Mouse (Mus musculus): ENCODE data around the gene Dao.

DNA sequence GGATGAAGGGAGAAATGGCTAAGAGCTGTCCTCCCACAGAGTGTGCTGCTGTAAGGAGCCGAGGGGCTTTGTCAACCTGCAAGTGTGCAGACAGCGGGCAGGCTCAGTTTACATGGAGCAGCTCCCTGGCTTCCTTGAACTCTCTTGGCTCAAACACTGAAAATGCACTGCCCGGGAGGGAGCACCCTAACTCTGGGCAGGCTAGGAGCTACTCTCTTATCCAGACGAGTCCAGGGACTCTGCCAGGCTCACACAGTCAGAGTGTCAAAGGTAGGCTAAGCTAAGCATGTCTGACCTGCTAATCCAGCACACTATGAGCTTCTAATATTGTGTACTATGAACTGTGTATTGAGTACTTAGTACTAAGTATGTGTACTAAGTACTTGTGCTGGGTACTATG lies 3.5 kb downstream of the Dao start:
- TF ChIP-seq GATA1 (IDR thresholded peaks at IDR 0.05; ENCODE audit: low read length), result no peak
- no peak for TF ChIP-seq TAL1 (IDR thresholded peaks at IDR 0.05; ENCODE audit: low read length)
